Mouse (Mus musculus) ES-E14 (cell line): Measurements from ENCODE around the gene Foxp4. TPM values are rescaled to one million over a fixed set of nuclear protein-coding genes. Genes with fewer than 3 reads are reported as not detected.
A peak's percentile ranks its signal among the peaks of the same experiment; 100 is the strongest.

Source experiments
- DNase-seq: peaks from one replicate; pipeline ENCODE4 v3.0.0-alpha.2; 2013; ENCODE audit warnings: low read depth, low spot score
- H3K27ac ChIP-seq: 2 replicates; pipeline ENCODE4 v1.5.1; 2012; ENCODE audit warnings: low read depth, mild to moderate bottlenecking, low read length, moderate library complexity, mixed read lengths; ENCODE audit not compliant: poor library complexity, insufficient read depth, severe bottlenecking
- H3K36me3 ChIP-seq: 2 replicates; pipeline ENCODE4 v1.6.1; 2012; ENCODE audit warnings: mild to moderate bottlenecking, low read length, moderate library complexity, mixed read lengths; ENCODE audit not compliant: control insufficient read depth, poor library complexity, insufficient read depth, severe bottlenecking
- H3K4me1 ChIP-seq, 2 experiments: fragments of 150-350 bp in 1 of 2; sonication (generic) in 1 of 2; 2 replicates each; pipeline ENCODE4 v1.6.1; 2012; ENCODE audit warnings: low read length in 2 of 2, mild to moderate bottlenecking in 1 of 2, mixed read lengths in 1 of 2; ENCODE audit not compliant: control insufficient read depth in 2 of 2, insufficient read depth in 2 of 2, poor library complexity in 1 of 2
- H3K4me3 ChIP-seq, 2 experiments: fragments of 150-350 bp in 1 of 2; sonication (generic) in 1 of 2; 2 replicates each; pipeline ENCODE4 v1.5.1; 2012; ENCODE audit warnings: low read length in 2 of 2, low read depth in 1 of 2, mild to moderate bottlenecking in 1 of 2, mixed read lengths in 1 of 2; ENCODE audit not compliant: insufficient read depth in 1 of 2, poor library complexity in 1 of 2, severe bottlenecking in 1 of 2
- H3K9ac ChIP-seq: 2 replicates; pipeline ENCODE4 v1.6.1; 2012; ENCODE audit warnings: low read depth, mild to moderate bottlenecking, low read length, mixed read lengths; ENCODE audit not compliant: poor library complexity, insufficient read depth, severe bottlenecking
- H3K9me3 ChIP-seq: fragments of 150-350 bp; sonication (generic); 2 replicates; pipeline ENCODE4 v1.6.1; 2012; ENCODE audit warnings: low read depth, mild to moderate bottlenecking, low read length; ENCODE audit not compliant: control insufficient read depth, insufficient read depth
- CHD2 ChIP-seq: IDR thresholded peaks from 2 replicates; pipeline ENCODE4 v1.6.1; 2014; ENCODE audit warnings: mild to moderate bottlenecking, low read depth, low read length, inconsistent platforms
- HCFC1 ChIP-seq: IDR thresholded peaks from 2 replicates; pipeline ENCODE4 v1.6.1; 2012; ENCODE audit warnings: low read length, inconsistent platforms, borderline replicate concordance; ENCODE audit not compliant: insufficient read depth
- MAFK ChIP-seq: IDR thresholded peaks from 2 replicates; pipeline ENCODE4 v1.6.1; 2014; ENCODE audit warnings: mild to moderate bottlenecking, low read depth, low read length, inconsistent platforms; ENCODE audit not compliant: insufficient read depth
- ZC3H11A ChIP-seq: IDR thresholded peaks from 2 replicates; pipeline ENCODE4 v1.6.1; 2012; ENCODE audit warnings: low read depth, mild to moderate bottlenecking, inconsistent platforms, low read length, borderline replicate concordance
- ZNF384 ChIP-seq: IDR thresholded peaks from 2 replicates; pipeline ENCODE4 v1.6.1; 2012; ENCODE audit warnings: low read depth, low read length, inconsistent platforms
- in situ Hi-C, 2 experiments: fragments of 600-800 bp; cut with MboI; formaldehyde crosslinking; loops; one replicate each; pipeline ENCODE4 v1.15.1; 2025; ENCODE audit warnings: low sequenced_read_pairs in 2 of 2, inconsistent platforms in 1 of 2; ENCODE audit not compliant: unreplicated experiment in 2 of 2
- total RNA-seq: library from RNA; depleted of rRNA; stranded (reverse); fragments of 300-350 nt; gene quantifications from 2 replicates; pipeline ENCODE4 v1.2.3, GENCODE M21; 2012

Foxp4 gene
- total RNA-seq, 1 experiment: 25.2 TPM

DNA sequence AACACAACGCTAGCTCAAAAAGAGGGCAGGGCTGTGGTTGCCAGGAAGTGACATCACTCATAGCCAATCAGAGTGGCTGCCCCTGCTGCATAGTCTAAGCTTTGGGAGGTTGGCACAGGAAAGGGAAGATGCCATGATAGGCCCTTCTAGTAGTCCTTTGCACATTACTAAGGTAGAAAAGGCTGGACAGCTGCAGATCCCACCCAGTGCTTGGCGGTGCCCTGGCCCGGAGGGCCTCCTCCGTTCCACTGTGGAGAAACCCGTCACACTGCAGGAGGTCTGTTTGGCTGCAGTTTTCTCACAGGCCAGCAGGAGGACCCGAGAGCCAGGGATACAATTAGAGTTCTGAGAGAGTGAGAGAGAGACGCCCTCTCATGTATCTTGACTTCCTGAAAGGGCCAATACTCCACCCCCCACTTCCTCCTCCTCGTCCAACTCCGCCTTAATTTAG is 51.1 kb downstream of the Foxp4 start:
- Histone ChIP-seq H3K4me1 (peaks cover 7 to 52% of the 10 kb centered on the region in 2 experiments), H3K27ac (no peak overlapping the region), H3K36me3 (peaks cover 58% of the 10 kb centered on the region)

DNA sequence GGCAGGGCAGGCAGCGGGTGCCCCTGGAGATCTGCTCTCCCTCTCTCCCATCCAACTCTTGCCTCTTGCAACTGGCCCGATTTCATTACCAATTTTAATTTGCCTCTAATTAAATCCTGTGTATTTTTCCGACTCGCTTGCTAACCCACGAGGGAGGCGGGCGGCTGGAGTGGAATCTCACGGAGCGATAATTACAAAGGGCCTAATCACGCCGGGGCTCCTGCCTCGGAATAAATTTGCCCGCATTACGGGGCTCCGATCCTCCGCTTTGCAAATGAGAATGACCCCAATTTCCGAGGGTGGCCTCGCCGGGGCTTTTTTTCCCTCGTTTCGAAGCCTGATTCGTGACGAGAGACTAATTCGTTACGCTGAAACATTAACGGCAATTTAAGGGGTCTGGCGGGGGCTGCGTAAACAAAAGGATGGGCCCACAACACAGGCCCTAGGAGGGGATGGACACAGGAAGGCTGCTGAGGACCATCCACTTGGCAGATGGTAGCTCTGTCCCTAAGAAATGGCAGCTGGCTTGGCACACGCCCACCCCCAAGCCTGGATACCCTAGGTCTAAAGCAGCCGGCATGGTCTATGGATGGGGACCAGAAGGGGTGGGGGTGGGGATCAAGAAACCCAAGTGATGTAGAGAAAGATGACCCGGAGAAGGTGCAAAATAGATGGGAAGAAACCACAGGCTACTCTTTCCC is 52.0 kb downstream of the Foxp4 start:
- peaks cover 3 to 52% of the 10 kb centered on the region in 2 experiments for H3K4me1 ChIP-seq
- DNase-seq: no peak
- no peak for TF ChIP-seq MAFK
- no peak for TF ChIP-seq ZC3H11A
- no peak for TF ChIP-seq CHD2
- TF ChIP-seq ZNF384: no peak
- no peak for TF ChIP-seq HCFC1
- H3K4me3 ChIP-seq: no peak overlapping the region
- no peak overlapping the region for H3K9ac ChIP-seq
- in situ Hi-C loops: no loop called here
- no peaks in the 10 kb centered on the region for H3K9me3 ChIP-seq
- peaks cover 62% of the 10 kb centered on the region for H3K36me3 ChIP-seq
- no peak overlapping the region for H3K27ac ChIP-seq

More for the DNA sequence above, 51.1 kb downstream of the Foxp4 start:
- no peak overlapping the region for H3K9ac ChIP-seq
- in situ Hi-C loops: no loop called here
- peak overlapping the region in 1 of 2 experiments; percentile 52; a peak in 1 of 4 replicates for H3K4me3 ChIP-seq
- no peak for TF ChIP-seq CHD2
- peak; percentile 53; the same call in 1 of the 2 replicates for TF ChIP-seq ZC3H11A
- DNase-seq: peak; percentile 91
- H3K9me3 ChIP-seq: no peaks in the 10 kb centered on the region

- H3K9ac ChIP-seq: no peak overlapping the region
- no peak for DNase-seq
- H3K27ac ChIP-seq: no peak overlapping the region
- no peak for TF ChIP-seq ZNF384
- TF ChIP-seq HCFC1: no peak
- TF ChIP-seq CHD2: no peak
- no peak for TF ChIP-seq ZC3H11A
- no peak for TF ChIP-seq MAFK
- peaks cover 45% of the 10 kb centered on the region for H3K36me3 ChIP-seq
- H3K9me3 ChIP-seq: no peaks in the 10 kb centered on the region
- H3K4me1 ChIP-seq: peaks cover 3 to 40% of the 10 kb centered on the region in 2 experiments
- no peak overlapping the region for H3K4me3 ChIP-seq
- in situ Hi-C loops: no loop called here
Observed at GRCm38 (mm10) chr17:47869874-47870273, 54.6 kb downstream of the Foxp4 start.

GRCm38 (mm10) chr17:47866037-47866436 is 58.4 kb downstream of the Foxp4 start:
- TF ChIP-seq ZNF384 (no peak), ZC3H11A (no peak), MAFK (no peak), CHD2 (no peak), HCFC1 (no peak)
- no peak overlapping the region for H3K9ac ChIP-seq
- no peaks in the 10 kb centered on the region for H3K9me3 ChIP-seq
- H3K4me3 ChIP-seq: no peak overlapping the region
- peaks cover 0 to 36% of the 10 kb centered on the region in 2 experiments; a peak in 2 of 4 replicates for H3K4me1 ChIP-seq
- in situ Hi-C loops: no loop called here
- peaks cover 25% of the 10 kb centered on the region for H3K36me3 ChIP-seq
- no peak for DNase-seq
- no peak overlapping the region for H3K27ac ChIP-seq

GRCm38 (mm10) chr17:47864496-47864895 is 59.9 kb downstream of the Foxp4 start:
- in situ Hi-C loops: no loop called here
- peak; percentile 93 for DNase-seq
- peaks cover 14% of the 10 kb centered on the region for H3K36me3 ChIP-seq
- H3K27ac ChIP-seq: no peak overlapping the region
- no peak for TF ChIP-seq CHD2
- TF ChIP-seq MAFK: no peak
- TF ChIP-seq ZC3H11A: peak; percentile 42; the same call in 1 of the 2 replicates
- TF ChIP-seq HCFC1: no peak
- no peak for TF ChIP-seq ZNF384
- H3K4me3 ChIP-seq: no peak overlapping the region; a peak in 1 of 4 replicates
- H3K9me3 ChIP-seq: no peaks in the 10 kb centered on the region
- peaks cover 0 to 34% of the 10 kb centered on the region in 2 experiments; a peak in 2 of 4 replicates for H3K4me1 ChIP-seq
- H3K9ac ChIP-seq: peak overlapping the region; percentile 41; the same call in 1 of the 2 replicates
